Mouse (Mus musculus) MEL (cell line): Measurements from ENCODE around the gene Sdccag8. TPM values are rescaled to one million over a fixed set of nuclear protein-coding genes. Genes with fewer than 3 reads are reported as not detected.

Experiments
- DNase-seq: peaks from one replicate; pipeline ENCODE4 v3.0.0; 2011; ENCODE audit warnings: low read depth, low spot score
- H3K27ac ChIP-seq: 2 replicates; pipeline ENCODE4 v1.5.1; 2012; ENCODE audit warnings: low read depth, mild to moderate bottlenecking, control low read depth, low read length, moderate library complexity; ENCODE audit not compliant: control insufficient read depth
- H3K27me3 ChIP-seq, 2 experiments: fragments of 150-350 bp in 1 of 2; sonication (generic) in 1 of 2; 2 replicates each; pipeline ENCODE4 v1.6.1; 2012; ENCODE audit warnings: low read length in 2 of 2, mild to moderate bottlenecking in 2 of 2, improper control_type of control experiment in 1 of 2, moderate library complexity in 1 of 2; ENCODE audit not compliant: insufficient read depth in 2 of 2, control insufficient read depth in 1 of 2
- H3K36me3 ChIP-seq, 2 experiments: 2 replicates each; pipeline ENCODE4 v1.6.1; 2012 to 2014; ENCODE audit warnings: low read length in 2 of 2, improper control_type of control experiment in 1 of 2, inconsistent platforms in 1 of 2, mild to moderate bottlenecking in 1 of 2; ENCODE audit not compliant: insufficient read depth in 2 of 2, control insufficient read depth in 1 of 2
- H3K4me1 ChIP-seq, 2 experiments: fragments of 150-350 bp in 1 of 2; sonication (generic) in 1 of 2; 2 replicates each; pipeline ENCODE4 v1.6.1; 2012; ENCODE audit warnings: low read length in 2 of 2, improper control_type of control experiment in 1 of 2, mild to moderate bottlenecking in 1 of 2; ENCODE audit not compliant: insufficient read depth in 2 of 2, control insufficient read depth in 1 of 2
- H3K4me3 ChIP-seq, 2 experiments: fragments of 150-350 bp in 1 of 2; sonication (generic) in 1 of 2; 2 replicates each; pipeline ENCODE4 v1.5.1; 2012; ENCODE audit warnings: low read depth in 2 of 2, low read length in 2 of 2, mild to moderate bottlenecking in 2 of 2, moderate library complexity in 2 of 2, control low read depth in 1 of 2, improper control_type of control experiment in 1 of 2; ENCODE audit not compliant: control insufficient read depth in 1 of 2, insufficient read depth in 1 of 2
- H3K79me2 ChIP-seq: 2 replicates; pipeline ENCODE4 v1.6.1; 2012; ENCODE audit warnings: mild to moderate bottlenecking, low read length, moderate library complexity; ENCODE audit not compliant: control insufficient read depth, poor library complexity, insufficient read depth
- H3K9ac ChIP-seq: 2 replicates; pipeline ENCODE4 v1.6.1; 2012; ENCODE audit warnings: low read depth, mild to moderate bottlenecking, control low read depth, low read length, moderate library complexity; ENCODE audit not compliant: control insufficient read depth, poor library complexity, severe bottlenecking
- H3K9me3 ChIP-seq: fragments of 150-350 bp; sonication (generic); replicated peaks from 2 replicates; pipeline ENCODE4 v1.6.1; 2012; ENCODE audit warnings: mild to moderate bottlenecking, low read length, improper control_type of control experiment, moderate library complexity; ENCODE audit not compliant: insufficient read depth
- BHLHE40 ChIP-seq: IDR thresholded peaks from 2 replicates; pipeline ENCODE4 v1.6.1; 2012; ENCODE audit warnings: low read depth, mild to moderate bottlenecking, inconsistent platforms, low read length, improper control_type of control experiment, borderline replicate concordance
- CHD2 ChIP-seq: IDR thresholded peaks from 2 replicates; pipeline ENCODE4 v1.6.1; 2011; ENCODE audit warnings: low read length, improper control_type of control experiment
- E2F4 ChIP-seq: IDR thresholded peaks from 2 replicates; pipeline ENCODE4 v1.6.1; 2011; ENCODE audit warnings: low read depth, low read length, improper control_type of control experiment, borderline replicate concordance
- ELF1 ChIP-seq: IDR thresholded peaks from 2 replicates; pipeline ENCODE4 v1.6.1; 2014; ENCODE audit warnings: low read depth, mild to moderate bottlenecking, inconsistent platforms, low read length, improper control_type of control experiment, moderate library complexity
- JUND ChIP-seq: IDR thresholded peaks from 2 replicates; pipeline ENCODE4 v1.6.1; 2011; ENCODE audit warnings: low read depth, mild to moderate bottlenecking, improper control_type of control experiment, low read length
- KAT2A ChIP-seq: conservative IDR thresholded peaks from 2 replicates; pipeline ENCODE4 v1.6.1; 2012; ENCODE audit warnings: low read depth, low read length, improper control_type of control experiment, inconsistent platforms
- MAX ChIP-seq: IDR thresholded peaks from 2 replicates; pipeline ENCODE4 v1.6.1; 2011; ENCODE audit warnings: low read length, improper control_type of control experiment
- MAZ ChIP-seq: IDR thresholded peaks from 2 replicates; pipeline ENCODE4 v1.6.1; 2012; ENCODE audit warnings: low read depth, mild to moderate bottlenecking, inconsistent platforms, low read length, improper control_type of control experiment
- MEF2A ChIP-seq: IDR thresholded peaks from 2 replicates; pipeline ENCODE4 v1.6.1; 2014; ENCODE audit warnings: low read depth, mild to moderate bottlenecking, inconsistent platforms, low read length, improper control_type of control experiment; ENCODE audit not compliant: poor library complexity, insufficient replicate concordance, severe bottlenecking; ENCODE audit errors: extremely low read depth
- MYB ChIP-seq: IDR thresholded peaks from 2 replicates; pipeline ENCODE4 v1.6.1; 2011; ENCODE audit warnings: mild to moderate bottlenecking, low read depth, low read length, improper control_type of control experiment
- NELFE ChIP-seq: IDR thresholded peaks from 2 replicates; pipeline ENCODE4 v1.6.1; 2011; ENCODE audit warnings: low read depth, low read length, improper control_type of control experiment
- NRF1 ChIP-seq: IDR thresholded peaks from 2 replicates; pipeline ENCODE4 v1.6.1; 2014; ENCODE audit warnings: low read depth, mild to moderate bottlenecking, inconsistent platforms, low read length, improper control_type of control experiment, moderate library complexity; ENCODE audit not compliant: poor library complexity, insufficient read depth, severe bottlenecking
- POLR2A ChIP-seq, 2 experiments: IDR thresholded peaks; 2 replicates each; pipeline ENCODE4 v1.6.1; 2011 to 2012; ENCODE audit warnings: low read length in 2 of 2, mild to moderate bottlenecking in 2 of 2, control low read depth in 1 of 2, improper control_type of control experiment in 1 of 2, low read depth in 1 of 2, moderate library complexity in 1 of 2; ENCODE audit not compliant: control insufficient read depth in 1 of 2, insufficient read depth in 1 of 2, poor library complexity in 1 of 2
- POLR2AphosphoS5 ChIP-seq: IDR thresholded peaks from 2 replicates; pipeline ENCODE4 v1.6.1; 2012; ENCODE audit warnings: low read depth, borderline replicate concordance, mild to moderate bottlenecking, inconsistent platforms, low read length, moderate library complexity, mixed read lengths
- SMC3 ChIP-seq: IDR thresholded peaks from 2 replicates; pipeline ENCODE4 v1.6.1; 2011; ENCODE audit warnings: low read depth, low read length, improper control_type of control experiment
- TBP ChIP-seq: IDR thresholded peaks from 2 replicates; pipeline ENCODE4 v1.8.0; 2011; ENCODE audit warnings: low read depth, low read length, improper control_type of control experiment
- TCF12 ChIP-seq: IDR thresholded peaks from 2 replicates; pipeline ENCODE4 v1.6.1; 2014; ENCODE audit warnings: low read depth, mild to moderate bottlenecking, inconsistent platforms, low read length, improper control_type of control experiment, moderate library complexity
- UBTF ChIP-seq: IDR thresholded peaks from 2 replicates; pipeline ENCODE4 v1.6.1; 2012; ENCODE audit warnings: low read depth, mild to moderate bottlenecking, inconsistent platforms, low read length, improper control_type of control experiment, moderate library complexity, borderline replicate concordance; ENCODE audit not compliant: insufficient read depth
- ZC3H11A ChIP-seq: IDR thresholded peaks from 2 replicates; pipeline ENCODE4 v1.6.1; 2012; ENCODE audit warnings: low read depth, mild to moderate bottlenecking, inconsistent platforms, low read length, improper control_type of control experiment
- ZKSCAN1 ChIP-seq: IDR thresholded peaks from 2 replicates; pipeline ENCODE4 v1.6.1; 2012; ENCODE audit warnings: low read depth, mild to moderate bottlenecking, inconsistent platforms, low read length, improper control_type of control experiment, moderate library complexity
- ZMIZ1 ChIP-seq: IDR thresholded peaks from 2 replicates; pipeline ENCODE4 v1.6.1; 2012; ENCODE audit warnings: low read depth, mild to moderate bottlenecking, inconsistent platforms, low read length, improper control_type of control experiment, moderate library complexity
- polyA plus RNA-seq, 2 experiments: library from polyadenylated mRNA; stranded (reverse) in 1 of 2; unstranded in 1 of 2; fragments of >175 nt in 1 of 2; fragments of >200 nt in 1 of 2; gene quantifications; 2 replicates each; pipeline versions ENCODE4 v1.2.1 to v1.2.4; 2012; ENCODE audit warnings: low replicate concordance in 2 of 2, low read depth in 1 of 2; ENCODE audit not compliant: insufficient read length in 2 of 2, insufficient read depth in 1 of 2, missing spikeins in 1 of 2
- total RNA-seq: library from RNA; depleted of rRNA; stranded (reverse); fragments of 300-350 nt; gene quantifications from 2 replicates; pipeline ENCODE4 v1.2.3, GENCODE M21; 2012

Gene Sdccag8
- total and polyA plus RNA-seq, 3 experiments: 4.6 to 7.8 TPM; not detected in 1

DNA sequence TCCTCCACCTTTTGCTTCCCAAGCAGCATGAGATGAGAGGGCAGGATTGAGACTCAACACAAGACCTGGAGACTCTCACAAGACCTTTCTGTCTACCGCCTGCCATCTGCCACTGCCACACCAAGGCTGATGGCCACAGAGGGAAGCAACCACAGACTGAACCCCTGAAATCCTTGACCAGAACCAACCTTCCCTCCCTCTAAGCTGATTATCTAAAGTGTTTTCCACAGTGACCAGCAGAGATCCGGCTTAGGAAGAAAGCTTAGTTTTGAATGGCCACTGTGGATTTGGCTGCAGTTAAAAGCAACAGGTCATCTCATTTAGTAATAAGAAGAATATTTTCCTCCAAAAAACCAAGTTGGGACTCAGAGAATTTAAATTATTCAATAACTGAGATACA lies 167.1 kb downstream of the Sdccag8 start:
- no peak for DNase-seq
- peaks cover 0 to 4% of the 10 kb centered on the region in 2 experiments; a peak in 1 of 4 replicates for H3K4me1 ChIP-seq
- no peak overlapping the region for H3K4me3 ChIP-seq
- no peak for TF ChIP-seq JUND
- TF ChIP-seq TBP: no peak
- TF ChIP-seq MAZ: no peak
- no peak for TF ChIP-seq KAT2A
- TF ChIP-seq MAX: no peak
- TF ChIP-seq SMC3: no peak
- TF ChIP-seq TCF12: no peak
- no peak for TF ChIP-seq ZKSCAN1
- no peak for TF ChIP-seq POLR2A (IDR thresholded peaks at IDR 0.05; ENCODE audit: control insufficient read depth in 1 of 2, insufficient read depth in 1 of 2, low read depth in 1 of 2, low read length in 2 of 2, poor library complexity in 1 of 2)
- no peaks in the 10 kb centered on the region for H3K27me3 ChIP-seq
- no peaks in the 10 kb centered on the region for H3K79me2 ChIP-seq
- H3K9me3 ChIP-seq: no peaks in the 10 kb centered on the region
- H3K27ac ChIP-seq: no peak overlapping the region
- H3K36me3 ChIP-seq: peaks cover 0 to 3% of the 10 kb centered on the region in 2 experiments; a peak in 2 of 4 replicates
- no peak overlapping the region for H3K9ac ChIP-seq

DNA sequence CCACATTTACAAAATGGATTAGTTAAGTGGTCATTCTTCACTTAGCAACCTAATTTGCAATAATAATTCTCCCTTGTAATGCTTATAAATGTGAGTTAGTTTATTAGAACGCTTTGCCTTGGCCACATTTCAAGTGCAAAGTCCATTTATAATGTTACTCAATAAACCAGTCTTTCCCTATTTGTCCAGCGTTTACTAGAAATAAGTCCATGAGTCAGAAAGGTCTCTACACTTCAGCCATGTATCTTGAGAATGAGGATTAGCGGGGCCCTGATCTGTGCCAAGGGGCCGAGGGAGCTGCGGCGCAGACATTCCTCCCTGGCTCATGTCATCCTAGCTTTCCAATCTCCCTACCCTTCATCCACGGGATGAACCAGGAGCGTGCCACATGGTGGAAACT lies 168.2 kb downstream of the Sdccag8 start:
- Histone ChIP-seq H3K27me3 (no peaks in the 10 kb centered on the region), H3K27ac (no peak overlapping the region), H3K9me3 (no peaks in the 10 kb centered on the region), H3K9ac (no peak overlapping the region), H3K4me3 (no peak overlapping the region), H3K36me3 (peaks cover 0 to 3% of the 10 kb centered on the region in 2 experiments; a peak in 2 of 4 replicates), H3K4me1 (peaks cover 0 to 8% of the 10 kb centered on the region in 2 experiments; a peak in 1 of 4 replicates), H3K79me2 (no peaks in the 10 kb centered on the region)
- DNase-seq: no peak
- no peak for TF ChIP-seq NELFE
- TF ChIP-seq BHLHE40: no peak
- no peak for TF ChIP-seq MAZ
- TF ChIP-seq MEF2A: no peak
- TF ChIP-seq NRF1: no peak
- no peak for TF ChIP-seq POLR2AphosphoS5
- TF ChIP-seq KAT2A: no peak
- TF ChIP-seq MAX: no peak
- TF ChIP-seq ELF1: no peak
- no peak for TF ChIP-seq ZC3H11A
- no peak for TF ChIP-seq E2F4
- TF ChIP-seq UBTF: no peak
- TF ChIP-seq ZMIZ1: no peak
- no peak for TF ChIP-seq MYB
- no peak for TF ChIP-seq CHD2
